Mouse (Mus musculus): ENCODE data around the gene Chaf1a. TPM values are rescaled to one million over a fixed set of nuclear protein-coding genes. Genes with fewer than 3 reads are reported as not detected.

The Chaf1a gene
- total RNA-seq, 2 experiments from 2014 or later: 2.7 to 3.3 TPM

GRCm38 (mm10) chr17:56022989-56023290, 17.3 kb upstream of the Chaf1a start:
- TF ChIP-seq CTCF (conservative IDR thresholded peaks at IDR 0.05): no peak
- DNase-seq (ENCODE audit: low spot score in 2 of 2): no peak
- H3K4me3 ChIP-seq: no peak overlapping the region
- peak overlapping the region; percentile 94 for H3K27ac ChIP-seq

DNA sequence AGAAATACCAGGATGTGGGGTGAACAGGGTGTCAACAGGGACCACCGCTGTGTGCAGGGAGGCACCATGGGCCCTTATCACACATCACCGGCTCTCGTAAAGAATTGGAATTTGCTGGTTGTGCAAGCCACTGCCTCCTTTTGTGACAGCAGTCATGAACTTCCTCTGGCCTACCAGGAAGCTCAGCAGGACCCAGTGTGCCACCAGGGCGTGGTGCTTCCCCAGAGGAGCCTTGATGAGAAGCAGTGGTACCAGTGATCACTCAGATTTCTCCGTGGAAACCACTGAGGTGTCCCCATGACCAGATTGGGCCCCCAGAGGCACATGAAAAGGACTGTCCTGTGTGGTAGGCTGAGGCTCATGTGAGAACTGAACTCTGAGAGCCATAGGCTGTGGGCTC, 16.9 kb upstream of the Chaf1a start:
- no peak for TF ChIP-seq CTCF (conservative IDR thresholded peaks at IDR 0.05)
- no peak overlapping the region for H3K4me3 ChIP-seq
- no peak for DNase-seq (ENCODE audit: low spot score in 2 of 2)
- peak overlapping the region; percentile 94 for H3K27ac ChIP-seq

DNA sequence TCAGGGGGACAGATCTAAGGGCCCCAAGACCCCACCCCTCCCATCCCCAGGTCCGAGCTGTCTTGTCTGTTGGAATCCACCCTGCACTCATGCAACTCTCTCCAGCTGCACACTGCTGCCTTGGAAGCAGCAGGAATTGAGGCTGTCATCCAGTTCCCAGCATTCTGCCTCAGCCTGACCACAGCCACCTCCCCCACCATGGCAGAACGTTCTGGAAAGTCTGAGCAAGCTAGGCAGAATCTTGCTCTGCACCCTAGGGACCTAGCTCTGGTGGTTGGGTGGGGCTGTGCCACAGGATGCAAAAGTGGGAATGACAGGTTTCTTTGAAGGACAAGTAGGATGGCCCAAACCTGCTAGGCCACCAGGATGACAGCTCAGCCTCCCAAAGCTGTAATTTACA, 15.8 kb upstream of the Chaf1a start:
- TF ChIP-seq CTCF (conservative IDR thresholded peaks at IDR 0.05): no peak
- DNase-seq (ENCODE audit: low spot score in 2 of 2): no peak
- H3K27ac ChIP-seq: peak overlapping the region; percentile 94

GRCm38 (mm10) chr17:56024931-56025330, 15.3 kb upstream of the Chaf1a start:
- no peak for DNase-seq (ENCODE audit: low spot score in 2 of 2)
- Histone ChIP-seq H3K27ac (peak overlapping the region; percentile 94), H3K4me3 (no peak overlapping the region)
- no peak for TF ChIP-seq CTCF (conservative IDR thresholded peaks at IDR 0.05)

More for the DNA sequence above, 15.8 kb upstream of the Chaf1a start:
- no peak overlapping the region for H3K4me3 ChIP-seq

GRCm38 (mm10) chr17:56026303-56026702, 13.9 kb upstream of the Chaf1a start:
- Histone ChIP-seq H3K4me3 (no peak overlapping the region), H3K27ac (peak overlapping the region; percentile 94)
- no peak for TF ChIP-seq CTCF (conservative IDR thresholded peaks at IDR 0.05)
- DNase-seq (ENCODE audit: low spot score in 2 of 2): no peak

DNA sequence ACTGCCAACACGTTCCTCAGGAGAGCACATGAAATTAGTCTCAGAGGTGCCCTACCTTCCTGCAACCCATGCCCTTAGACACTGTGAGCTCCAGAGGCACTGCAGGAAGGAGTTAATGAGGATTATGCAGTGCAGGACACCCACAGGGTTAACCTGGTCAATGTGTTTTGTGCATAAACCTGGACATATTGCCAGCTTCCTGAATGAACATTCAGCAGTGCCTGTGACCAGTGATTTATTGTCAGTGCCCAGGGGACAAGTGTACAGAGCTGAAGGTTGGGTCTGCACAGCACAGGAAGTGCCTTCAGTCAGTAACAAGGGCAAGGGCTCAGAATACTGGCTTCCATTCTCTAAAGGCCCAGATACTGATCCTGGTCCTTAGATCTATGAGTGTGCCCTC, 13.4 kb upstream of the Chaf1a start:
- TF ChIP-seq CTCF (conservative IDR thresholded peaks at IDR 0.05): no peak
- no peak overlapping the region for H3K4me3 ChIP-seq
- peak overlapping the region; percentile 94 for H3K27ac ChIP-seq
- no peak for DNase-seq (ENCODE audit: low spot score in 2 of 2)

- no peak for DNase-seq (ENCODE audit: low spot score in 2 of 2)
- peak overlapping the region; percentile 94 for H3K27ac ChIP-seq
- no peak for TF ChIP-seq CTCF (conservative IDR thresholded peaks at IDR 0.05)
- H3K4me3 ChIP-seq: no peak overlapping the region; the same call in 1 of the 2 replicates
Measured at GRCm38 (mm10) chr17:56027801-56028441, 12.3 kb upstream of the Chaf1a start.

GRCm38 (mm10) chr17:56030238-56030870, 9.9 kb upstream of the Chaf1a start:
- Histone ChIP-seq H3K27ac (peak overlapping the region; percentile 94), H3K4me3 (peak overlapping the region; percentile 8; the same call in 1 of the 2 replicates)
- TF ChIP-seq CTCF (conservative IDR thresholded peaks at IDR 0.05): 0 out of 2 replicates have a peak, but pooled peaks have one; percentile 22
- peak in 1 of 2 experiments; percentile 15 for DNase-seq (ENCODE audit: low spot score in 2 of 2)

GRCm38 (mm10) chr17:56030919-56031318, 9.3 kb upstream of the Chaf1a start:
- peak in 1 of 2 experiments; percentile 9 for DNase-seq (ENCODE audit: low spot score in 2 of 2)
- TF ChIP-seq CTCF (conservative IDR thresholded peaks at IDR 0.05): peak; percentile 51
- Histone ChIP-seq H3K27ac (peak overlapping the region; percentile 94), H3K4me3 (no peak overlapping the region; the same call in 1 of the 2 replicates)

DNA sequence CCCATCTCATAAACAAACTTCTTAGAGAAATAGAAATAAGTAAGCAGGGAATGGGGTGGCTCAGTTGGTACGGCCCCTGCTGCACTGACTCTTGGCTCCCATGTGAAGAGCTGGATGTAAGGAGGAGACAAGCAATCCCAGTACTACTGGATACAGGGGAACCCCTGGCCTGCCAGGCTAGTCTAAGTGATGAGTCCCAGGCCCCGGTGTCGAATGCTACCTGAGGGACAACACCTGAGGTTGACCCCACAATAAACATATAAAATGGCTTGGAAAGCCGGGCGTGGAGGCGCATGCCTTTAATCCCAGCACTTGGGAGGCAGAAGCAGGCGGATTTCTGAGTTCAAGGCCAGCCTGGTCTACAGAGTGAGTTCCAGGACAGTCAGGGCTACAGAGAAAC, 8.8 kb upstream of the Chaf1a start:
- H3K27ac ChIP-seq: peak overlapping the region; percentile 94
- no peak overlapping the region for H3K4me3 ChIP-seq
- peak in 1 of 2 experiments; percentile 7 for DNase-seq (ENCODE audit: low spot score in 2 of 2)
- TF ChIP-seq CTCF (conservative IDR thresholded peaks at IDR 0.05): no peak

DNA sequence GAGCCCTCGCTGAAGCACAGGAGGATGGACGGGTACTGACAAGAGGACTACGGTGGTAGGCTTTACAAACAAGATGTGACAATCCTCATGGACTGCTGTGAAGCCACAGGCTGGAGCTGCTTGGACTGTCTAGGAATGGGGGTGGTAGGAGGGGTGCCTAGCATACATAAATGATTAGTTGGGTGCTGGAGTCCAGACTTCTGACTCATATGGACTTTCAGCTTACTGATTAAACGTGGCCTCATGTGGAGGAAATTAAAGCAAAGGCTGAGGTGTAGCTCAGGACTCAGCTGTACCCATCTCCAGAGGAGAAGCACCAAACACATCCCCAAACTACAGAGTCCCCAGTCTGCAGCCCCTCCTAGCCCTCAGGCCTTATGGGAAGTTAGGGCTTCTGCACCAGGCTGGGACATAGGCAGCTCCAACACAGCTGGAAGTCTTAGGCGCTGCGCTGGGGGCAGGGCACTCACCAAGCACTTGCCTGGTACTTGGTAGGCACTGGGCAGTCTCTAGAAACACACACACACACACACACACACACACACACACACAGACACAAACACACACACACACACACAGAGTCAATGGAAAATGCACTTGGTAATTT, 8.0 kb upstream of the Chaf1a start:
- Histone ChIP-seq H3K4me3 (peak overlapping the region; percentile 22; the same call in 1 of the 2 replicates), H3K27ac (peak overlapping the region; percentile 94; the same call in 1 of the 2 replicates)
- peak in 1 of 2 experiments; percentile 9 for DNase-seq (ENCODE audit: low spot score in 2 of 2)
- no peak for TF ChIP-seq CTCF (conservative IDR thresholded peaks at IDR 0.05)

GRCm38 (mm10) chr17:56032831-56033230, 7.4 kb upstream of the Chaf1a start:
- H3K27ac ChIP-seq: peak overlapping the region; percentile 18; the same call in 1 of the 2 replicates

DNA sequence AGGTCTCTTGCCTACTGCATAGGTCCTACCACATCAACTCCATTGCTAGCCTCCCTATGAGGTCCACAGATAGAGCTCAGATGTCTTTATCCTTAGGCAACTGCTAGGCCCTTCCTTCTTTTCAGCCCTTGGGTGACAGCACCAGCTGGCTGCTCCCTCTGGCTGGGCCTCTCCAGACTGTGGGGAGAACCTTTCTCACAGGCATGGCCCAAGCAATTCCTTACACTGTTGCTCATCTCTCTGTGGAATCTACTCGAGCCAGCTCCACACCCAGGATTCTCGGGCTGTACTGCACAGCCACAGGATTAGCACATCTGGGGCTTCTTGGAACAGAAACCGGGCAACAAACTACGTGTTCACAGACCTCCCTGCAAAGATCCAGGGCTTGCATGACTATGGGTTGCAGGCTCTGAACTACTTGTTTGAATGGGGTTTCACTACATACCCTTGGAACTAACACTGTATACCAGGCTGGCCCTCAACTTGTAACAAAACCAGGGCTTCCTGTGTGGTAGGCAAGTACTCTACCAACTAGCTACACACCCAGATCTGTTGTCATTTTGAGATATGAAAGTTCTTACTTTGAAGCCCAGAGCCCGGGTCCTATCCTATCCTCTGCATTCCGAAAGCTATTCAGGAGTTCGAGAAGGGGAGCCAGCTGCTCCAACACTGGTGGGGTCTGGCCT, 6.1 kb upstream of the Chaf1a start:
- peak overlapping the region; percentile 96; the same call in 1 of the 2 replicates for H3K27ac ChIP-seq
- peak overlapping the region; percentile 100; the same call in 1 of the 2 replicates for H3K4me3 ChIP-seq
- no peak for TF ChIP-seq CTCF (conservative IDR thresholded peaks at IDR 0.05)
- no peak for DNase-seq (ENCODE audit: low spot score in 2 of 2)

More at GRCm38 (mm10) chr17:56032831-56033230, 7.4 kb upstream of the Chaf1a start:
- no peak for TF ChIP-seq CTCF (conservative IDR thresholded peaks at IDR 0.05)
- peak in 1 of 2 experiments; percentile 7 for DNase-seq (ENCODE audit: low spot score in 2 of 2)
- peak overlapping the region; percentile 22; the same call in 1 of the 2 replicates for H3K4me3 ChIP-seq

All from layer of hippocampus, adult 2 months (tissue).